Mouse (Mus musculus): ENCODE data around the gene Ssh2. TPM values are rescaled to one million over a fixed set of nuclear protein-coding genes. Genes with fewer than 3 reads are reported as not detected.

Gene Ssh2
- polyA plus RNA-seq, 1 experiment from 2014 or later, result 7.4 TPM

DNA sequence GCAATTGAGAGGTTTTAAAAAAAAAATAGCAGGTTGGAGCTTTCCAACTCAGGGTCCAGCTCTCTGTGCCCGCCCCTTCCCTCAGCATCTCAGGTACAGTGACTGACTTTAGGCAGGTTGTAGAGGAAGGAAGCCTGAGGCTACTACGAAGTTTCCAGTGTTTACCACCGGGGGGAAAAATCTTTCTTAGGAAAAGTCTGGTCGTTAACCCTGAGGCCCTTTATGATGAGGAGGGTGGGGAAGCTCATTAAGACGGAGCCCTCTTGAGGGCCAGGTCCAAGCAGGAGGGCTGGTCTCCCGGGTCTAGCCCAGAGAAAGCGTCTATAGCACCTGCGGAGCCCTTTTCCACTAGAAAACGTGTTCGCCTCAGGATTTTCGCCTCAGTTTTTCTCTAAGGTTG is 604 bp upstream of the Ssh2 start:
- 2% methylated on average over 11 of the region's 11 CpGs for WGBS
- H3K9ac ChIP-seq (replicated peaks; ENCODE audit: low read length), result peak overlapping the region; percentile 87
- H3K27me3 ChIP-seq (ENCODE audit: insufficient read depth, low read length), result no peaks in the 10 kb centered on the region
- peak overlapping the region; percentile 87 for H3K4me2 ChIP-seq (replicated peaks; ENCODE audit: low read depth, low read length)
- peaks cover 15% of the 10 kb centered on the region for H3K4me1 ChIP-seq (ENCODE audit: insufficient read depth, low read length)
- peak overlapping the region; percentile 96 for H3K27ac ChIP-seq (ENCODE audit: low read length)
- peak overlapping the region; percentile 76 for H3K4me3 ChIP-seq (ENCODE audit: low read length)
- ATAC-seq (ENCODE audit: low FRiP score, low TSS enrichment), result peak; percentile 35; the same call in 1 of the 2 replicates
- no peaks in the 10 kb centered on the region for H3K36me3 ChIP-seq (ENCODE audit: insufficient read depth, low read length)
- H3K9me3 ChIP-seq (ENCODE audit: low read length), result no peaks in the 10 kb centered on the region

- Histone ChIP-seq H3K9me3 (ENCODE audit: low read length) (no peaks in the 10 kb centered on the region), H3K27ac (ENCODE audit: low read length) (peak overlapping the region; percentile 96), H3K4me3 (ENCODE audit: low read length) (peak overlapping the region; percentile 76), H3K4me2 (replicated peaks; ENCODE audit: low read depth, low read length) (peak overlapping the region; percentile 87), H3K9ac (replicated peaks; ENCODE audit: low read length) (peak overlapping the region; percentile 87), H3K27me3 (ENCODE audit: insufficient read depth, low read length) (no peaks in the 10 kb centered on the region), H3K36me3 (ENCODE audit: insufficient read depth, low read length) (no peaks in the 10 kb centered on the region), H3K4me1 (ENCODE audit: insufficient read depth, low read length) (peaks cover 15% of the 10 kb centered on the region)
- ATAC-seq (ENCODE audit: low FRiP score, low TSS enrichment), result peak; percentile 65
- 1% methylated on average over 11 of the region's 11 CpGs for WGBS
These were observed 659 bp downstream of the Ssh2 start for GRCm38 (mm10) chr11:77216761-77217130.

GRCm38 (mm10) chr11:77230765-77231164 is 14.7 kb downstream of the Ssh2 start:
- no peaks in the 10 kb centered on the region for H3K36me3 ChIP-seq (ENCODE audit: insufficient read depth, low read length)
- H3K9me3 ChIP-seq (ENCODE audit: low read length), result no peaks in the 10 kb centered on the region
- no peak overlapping the region for H3K4me2 ChIP-seq (replicated peaks; ENCODE audit: low read depth, low read length)
- H3K9ac ChIP-seq (replicated peaks; ENCODE audit: low read length), result no peak overlapping the region
- H3K27ac ChIP-seq (ENCODE audit: low read length), result no peak overlapping the region
- no peak overlapping the region for H3K4me3 ChIP-seq (ENCODE audit: low read length)
- H3K27me3 ChIP-seq (ENCODE audit: insufficient read depth, low read length), result no peaks in the 10 kb centered on the region
- 80% methylated on average over 2 of the region's 2 CpGs for WGBS
- no peaks in the 10 kb centered on the region for H3K4me1 ChIP-seq (ENCODE audit: insufficient read depth, low read length)
- no peak for ATAC-seq (ENCODE audit: low FRiP score, low TSS enrichment)

DNA sequence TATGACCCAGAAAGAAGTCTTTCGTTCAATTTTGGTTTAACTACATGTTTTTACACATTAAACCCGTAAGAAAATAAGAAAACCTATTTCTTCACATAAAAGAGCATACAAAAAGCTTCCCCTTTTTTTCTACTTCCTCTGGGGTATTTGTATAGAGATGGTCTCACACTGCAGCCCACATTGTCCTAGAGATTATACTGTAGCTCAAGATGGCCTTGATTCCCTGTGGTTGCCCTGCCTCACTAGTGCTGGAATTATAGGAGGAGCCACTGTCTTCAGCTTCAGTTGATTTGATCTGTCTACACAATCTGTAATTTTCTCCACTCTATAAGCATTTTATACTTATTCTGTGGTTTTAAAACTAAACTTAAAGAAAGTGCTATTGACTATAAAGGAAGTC is 15.4 kb downstream of the Ssh2 start:
- Histone ChIP-seq H3K4me2 (replicated peaks; ENCODE audit: low read depth, low read length) (no peak overlapping the region), H3K4me3 (ENCODE audit: low read length) (no peak overlapping the region), H3K9me3 (ENCODE audit: low read length) (no peaks in the 10 kb centered on the region), H3K36me3 (ENCODE audit: insufficient read depth, low read length) (no peaks in the 10 kb centered on the region), H3K27ac (ENCODE audit: low read length) (no peak overlapping the region), H3K4me1 (ENCODE audit: insufficient read depth, low read length) (no peaks in the 10 kb centered on the region), H3K9ac (replicated peaks; ENCODE audit: low read length) (no peak overlapping the region), H3K27me3 (ENCODE audit: insufficient read depth, low read length) (no peaks in the 10 kb centered on the region)
- no peak for ATAC-seq (ENCODE audit: low FRiP score, low TSS enrichment)
- WGBS, result 91% methylated on average over 2 of the region's 2 CpGs

DNA sequence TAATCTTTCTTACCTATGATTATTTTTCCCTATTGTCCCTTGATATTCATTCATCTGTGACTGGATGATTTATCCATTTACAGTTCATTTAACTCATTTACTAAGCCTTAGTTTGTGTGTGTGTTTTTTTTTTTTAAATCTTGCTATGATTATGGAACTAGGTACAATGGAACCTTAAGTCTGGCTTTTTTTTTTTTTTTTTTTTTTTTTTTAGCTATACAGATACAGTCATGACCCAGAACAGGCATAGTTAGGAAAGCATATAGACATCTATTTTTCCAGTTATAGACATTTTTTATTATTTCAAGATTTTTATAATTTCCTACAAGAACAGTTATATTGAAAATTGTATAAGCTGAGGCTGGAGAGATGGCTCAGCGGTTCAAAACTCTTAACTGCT is 19.2 kb downstream of the Ssh2 start:
- H3K4me3 ChIP-seq (ENCODE audit: low read length), result no peak overlapping the region
- H3K4me2 ChIP-seq (replicated peaks; ENCODE audit: low read depth, low read length), result no peak overlapping the region
- no peak overlapping the region for H3K9ac ChIP-seq (replicated peaks; ENCODE audit: low read length)
- H3K27ac ChIP-seq (ENCODE audit: low read length), result no peak overlapping the region
- H3K9me3 ChIP-seq (ENCODE audit: low read length), result no peaks in the 10 kb centered on the region
- no peaks in the 10 kb centered on the region for H3K27me3 ChIP-seq (ENCODE audit: insufficient read depth, low read length)
- H3K4me1 ChIP-seq (ENCODE audit: insufficient read depth, low read length), result 0 out of 2 replicates have a peak, but pooled peaks cover 2% of the 10 kb centered on the region
- H3K36me3 ChIP-seq (ENCODE audit: insufficient read depth, low read length), result no peaks in the 10 kb centered on the region
- ATAC-seq (ENCODE audit: low FRiP score, low TSS enrichment), result no peak
- WGBS, result 83% methylated on average over 1 of the region's 1 CpGs

GRCm38 (mm10) chr11:77239658-77240345 is 23.7 kb downstream of the Ssh2 start:
- Histone ChIP-seq H3K9me3 (ENCODE audit: low read length) (no peaks in the 10 kb centered on the region), H3K4me1 (ENCODE audit: insufficient read depth, low read length) (0 out of 2 replicates have a peak, but pooled peaks cover 2% of the 10 kb centered on the region), H3K27me3 (ENCODE audit: insufficient read depth, low read length) (no peaks in the 10 kb centered on the region), H3K4me3 (ENCODE audit: low read length) (no peak overlapping the region), H3K4me2 (replicated peaks; ENCODE audit: low read depth, low read length) (no peak overlapping the region), H3K9ac (replicated peaks; ENCODE audit: low read length) (no peak overlapping the region), H3K36me3 (ENCODE audit: insufficient read depth, low read length) (no peaks in the 10 kb centered on the region), H3K27ac (ENCODE audit: low read length) (no peak overlapping the region)
- WGBS, result 82% methylated on average over 1 of the region's 1 CpGs
- no peak for ATAC-seq (ENCODE audit: low FRiP score, low TSS enrichment)

DNA sequence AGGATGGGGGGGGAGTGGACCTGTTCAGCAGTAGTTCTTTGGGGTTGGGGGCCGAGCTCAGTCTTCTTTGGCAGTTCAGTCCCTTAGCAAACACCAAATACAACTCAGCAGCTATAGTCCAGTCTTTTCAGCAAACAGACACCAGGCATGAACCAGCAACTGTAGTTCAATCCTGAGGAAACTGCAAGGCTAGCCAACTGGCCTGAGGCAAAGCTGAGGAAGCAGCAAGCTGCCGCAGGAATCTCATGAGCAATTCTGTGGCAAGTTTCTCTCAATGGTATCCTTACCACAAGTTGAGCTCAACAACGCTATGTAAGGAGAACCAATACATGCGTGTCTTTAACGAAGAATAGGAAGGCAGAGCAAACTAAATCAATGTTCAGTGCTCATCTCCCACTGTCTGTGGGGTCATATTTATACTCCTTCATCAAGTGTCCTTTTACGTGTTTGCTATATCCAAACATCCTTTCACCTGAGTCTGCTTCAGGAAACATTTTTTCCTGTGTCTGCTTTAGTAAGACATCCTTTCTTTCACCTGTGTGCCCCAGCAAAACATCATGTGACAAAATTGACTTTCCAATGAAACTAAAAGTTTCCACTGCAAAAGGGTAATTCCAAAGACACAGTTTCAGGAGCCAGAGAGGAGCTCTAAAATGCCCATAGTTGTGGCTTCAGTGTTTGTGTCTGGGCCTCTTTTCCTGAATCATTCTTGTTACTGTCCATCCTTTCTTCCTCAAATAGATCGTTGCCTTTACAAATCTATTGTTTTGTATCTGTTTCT is 24.6 kb downstream of the Ssh2 start:
- no peaks in the 10 kb centered on the region for H3K27me3 ChIP-seq (ENCODE audit: insufficient read depth, low read length)
- H3K4me1 ChIP-seq (ENCODE audit: insufficient read depth, low read length), result 0 out of 2 replicates have a peak, but pooled peaks cover 2% of the 10 kb centered on the region
- H3K9ac ChIP-seq (replicated peaks; ENCODE audit: low read length), result no peak overlapping the region
- WGBS, result 84% methylated on average over 7 of the region's 7 CpGs
- H3K27ac ChIP-seq (ENCODE audit: low read length), result no peak overlapping the region
- H3K9me3 ChIP-seq (ENCODE audit: low read length), result no peaks in the 10 kb centered on the region
- no peak for ATAC-seq (ENCODE audit: low FRiP score, low TSS enrichment)
- H3K36me3 ChIP-seq (ENCODE audit: insufficient read depth, low read length), result no peaks in the 10 kb centered on the region
- no peak overlapping the region for H3K4me2 ChIP-seq (replicated peaks; ENCODE audit: low read depth, low read length)
- no peak overlapping the region for H3K4me3 ChIP-seq (ENCODE audit: low read length)

GRCm38 (mm10) chr11:77242912-77243311 is 26.8 kb downstream of the Ssh2 start:
- Histone ChIP-seq H3K9ac (replicated peaks; ENCODE audit: low read length) (no peak overlapping the region), H3K4me1 (ENCODE audit: insufficient read depth, low read length) (0 out of 2 replicates have a peak, but pooled peaks cover 2% of the 10 kb centered on the region), H3K4me3 (ENCODE audit: low read length) (no peak overlapping the region), H3K9me3 (ENCODE audit: low read length) (no peaks in the 10 kb centered on the region), H3K27ac (ENCODE audit: low read length) (no peak overlapping the region), H3K4me2 (replicated peaks; ENCODE audit: low read depth, low read length) (no peak overlapping the region), H3K27me3 (ENCODE audit: insufficient read depth, low read length) (no peaks in the 10 kb centered on the region), H3K36me3 (ENCODE audit: insufficient read depth, low read length) (no peaks in the 10 kb centered on the region)
- ATAC-seq (ENCODE audit: low FRiP score, low TSS enrichment), result no peak
- WGBS, result 45% methylated on average over 2 of the region's 2 CpGs

DNA sequence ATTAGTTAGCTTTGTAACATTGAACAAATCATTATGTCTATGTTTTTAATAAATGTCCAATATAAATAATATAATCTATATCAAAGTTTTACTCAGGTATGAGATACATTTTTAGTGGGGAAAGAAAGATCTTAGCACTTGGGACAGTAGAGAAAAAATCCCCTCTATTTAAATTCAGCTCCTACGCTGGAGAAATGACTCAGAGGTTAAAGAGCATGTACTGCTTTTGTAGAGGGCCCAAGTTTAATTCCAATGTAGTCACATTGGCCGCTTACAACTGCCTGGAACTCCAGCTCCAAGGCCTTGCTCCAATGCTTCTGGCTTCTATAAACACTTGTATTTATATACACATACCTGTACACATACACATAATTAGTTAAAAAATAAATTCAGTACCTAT is 36.7 kb downstream of the Ssh2 start:
- no peaks in the 10 kb centered on the region for H3K27me3 ChIP-seq (ENCODE audit: insufficient read depth, low read length)
- no peak overlapping the region for H3K9ac ChIP-seq (replicated peaks; ENCODE audit: low read length)
- no peaks in the 10 kb centered on the region for H3K4me1 ChIP-seq (ENCODE audit: insufficient read depth, low read length)
- H3K27ac ChIP-seq (ENCODE audit: low read length), result no peak overlapping the region
- no peaks in the 10 kb centered on the region for H3K36me3 ChIP-seq (ENCODE audit: insufficient read depth, low read length)
- H3K4me2 ChIP-seq (replicated peaks; ENCODE audit: low read depth, low read length), result no peak overlapping the region
- WGBS, result 72% methylated on average over 2 of the region's 2 CpGs
- ATAC-seq (ENCODE audit: low FRiP score, low TSS enrichment), result no peak
- no peaks in the 10 kb centered on the region for H3K9me3 ChIP-seq (ENCODE audit: low read length)
- no peak overlapping the region for H3K4me3 ChIP-seq (ENCODE audit: low read length)

- Histone ChIP-seq H3K4me2 (replicated peaks; ENCODE audit: low read depth, low read length) (no peak overlapping the region), H3K9ac (replicated peaks; ENCODE audit: low read length) (no peak overlapping the region), H3K27me3 (ENCODE audit: insufficient read depth, low read length) (no peaks in the 10 kb centered on the region), H3K36me3 (ENCODE audit: insufficient read depth, low read length) (no peaks in the 10 kb centered on the region), H3K4me3 (ENCODE audit: low read length) (no peak overlapping the region), H3K4me1 (ENCODE audit: insufficient read depth, low read length) (0 out of 2 replicates have a peak, but pooled peaks cover 6% of the 10 kb centered on the region), H3K9me3 (ENCODE audit: low read length) (no peaks in the 10 kb centered on the region), H3K27ac (ENCODE audit: low read length) (no peak overlapping the region)
- 50% methylated on average over 2 of the region's 2 CpGs for WGBS
- no peak for ATAC-seq (ENCODE audit: low FRiP score, low TSS enrichment)
These were observed 43.4 kb downstream of the Ssh2 start for GRCm38 (mm10) chr11:77259441-77259840.

All from kidney, embryonic 16.5 days (tissue).